Mouse (Mus musculus): ENCODE measurements at regions not wholly inside any gene's neighbourhood (a gene's known extent, or its start where the extent isn't known, plus 50 kb on each side); places are given as distances from the start of the nearest gene placed in this dataset.

DNA sequence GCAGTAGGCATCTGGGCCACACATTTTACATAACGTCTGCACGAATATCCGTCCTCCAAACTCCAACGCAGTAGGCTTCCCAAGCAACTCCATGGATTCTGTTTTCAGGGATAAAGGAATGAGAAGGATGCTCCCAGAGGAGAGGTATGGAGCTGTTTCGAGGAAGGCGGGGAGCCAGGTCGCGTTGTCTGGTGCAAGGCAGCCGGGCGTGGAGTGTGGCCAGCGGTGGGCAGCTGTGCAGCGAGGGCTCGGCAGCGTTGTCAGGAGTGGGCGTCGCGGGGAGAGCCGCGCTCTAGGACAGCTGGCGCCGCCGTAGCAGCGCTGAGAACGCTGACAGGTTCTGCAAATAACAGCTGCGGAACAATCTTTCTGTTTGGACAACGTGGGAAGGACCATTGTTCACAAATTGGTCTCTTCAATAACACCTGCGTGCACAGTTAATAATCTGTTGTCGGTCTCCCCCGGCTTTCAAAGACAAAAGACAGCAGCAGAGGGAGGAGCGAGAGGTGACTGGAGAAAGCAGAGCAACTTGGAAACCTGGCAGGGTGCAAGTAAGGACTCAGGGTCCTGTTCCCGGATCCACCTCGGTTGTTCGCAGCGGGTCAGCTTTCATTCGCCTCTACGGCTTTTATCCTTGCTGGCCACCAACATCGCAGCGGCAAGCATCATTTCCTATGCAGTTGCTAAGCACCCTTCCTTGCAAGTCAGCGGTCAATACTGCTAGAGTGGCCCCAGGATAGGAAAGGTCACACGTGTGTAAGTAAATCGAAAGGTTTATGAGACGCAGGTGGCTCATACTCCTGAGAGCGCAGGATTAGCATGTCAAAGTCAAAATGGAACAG lies 83.0 kb upstream of the Dlx2 start:
- ATAC-seq (ENCODE audit: low FRiP score) (0 out of 2 replicates have a peak, but pooled peaks have one; percentile 42), DNase-seq (ENCODE audit: low spot score) (peak; percentile 47)
- H3K27ac ChIP-seq (ENCODE audit: low read depth, low read length) = peak overlapping the region; percentile 77
- peak overlapping the region; percentile 52 for H3K9ac ChIP-seq (replicated peaks; ENCODE audit: low read length, poor library complexity, severe bottlenecking)
- WGBS = under 1% methylated on average over 43 of the region's 43 CpGs
- 0 out of 2 replicates have a peak, but pooled peaks cover 12% of the 10 kb centered on the region for H3K4me1 ChIP-seq (ENCODE audit: insufficient read depth, low read length)
- no peaks in the 10 kb centered on the region for H3K36me3 ChIP-seq (ENCODE audit: insufficient read depth, low read length)
- no peaks in the 10 kb centered on the region for H3K27me3 ChIP-seq (ENCODE audit: insufficient read depth, low read length)
- no peaks in the 10 kb centered on the region for H3K9me3 ChIP-seq (ENCODE audit: low read length)
- peak overlapping the region; percentile 40 for H3K4me3 ChIP-seq (ENCODE audit: low read depth, low read length)
- no peak for TF ChIP-seq CTCF (IDR thresholded peaks at IDR 0.05)
- peak overlapping the region; percentile 69 for H3K4me2 ChIP-seq (ENCODE audit: low read depth, low read length, poor library complexity, severe bottlenecking)

DNA sequence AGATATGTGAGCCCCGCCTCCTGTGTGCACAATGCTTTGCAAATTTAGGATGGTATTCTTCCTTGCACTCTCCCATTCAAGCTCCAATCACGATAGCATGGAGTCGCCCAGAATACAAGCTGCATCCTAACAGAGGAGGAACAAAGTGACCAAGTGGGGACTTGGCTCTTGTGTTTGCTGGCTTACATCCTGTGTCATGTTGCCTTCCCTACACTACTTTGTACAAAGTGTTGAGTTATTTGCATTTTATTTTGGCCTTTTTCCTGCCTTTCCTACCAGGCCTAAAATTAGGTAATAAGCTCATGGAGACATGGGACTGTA lies 83.5 kb upstream of the Dlx2 start:
- peak overlapping the region; percentile 69 for H3K4me2 ChIP-seq (ENCODE audit: low read depth, low read length, poor library complexity, severe bottlenecking)
- no peaks in the 10 kb centered on the region for H3K9me3 ChIP-seq (ENCODE audit: low read length)
- 7% methylated on average over 3 of the region's 3 CpGs for WGBS
- H3K4me3 ChIP-seq (ENCODE audit: low read depth, low read length) = peak overlapping the region; percentile 40
- TF ChIP-seq CTCF (IDR thresholded peaks at IDR 0.05) = no peak
- H3K9ac ChIP-seq (replicated peaks; ENCODE audit: low read length, poor library complexity, severe bottlenecking) = peak overlapping the region; percentile 52
- 0 out of 2 replicates have a peak, but pooled peaks cover 12% of the 10 kb centered on the region for H3K4me1 ChIP-seq (ENCODE audit: insufficient read depth, low read length)
- no peak for ATAC-seq (ENCODE audit: low FRiP score)
- no peaks in the 10 kb centered on the region for H3K27me3 ChIP-seq (ENCODE audit: insufficient read depth, low read length)
- DNase-seq (ENCODE audit: low spot score) = peak; percentile 27
- H3K36me3 ChIP-seq (ENCODE audit: insufficient read depth, low read length) = no peaks in the 10 kb centered on the region
- H3K27ac ChIP-seq (ENCODE audit: low read depth, low read length) = peak overlapping the region; percentile 77

GRCm38 (mm10) chr2:71633471-71633870 lies 86.9 kb upstream of the Dlx2 start:
- H3K27ac ChIP-seq (ENCODE audit: low read depth, low read length) = no peak overlapping the region
- DNase-seq (ENCODE audit: low spot score) (no peak), ATAC-seq (ENCODE audit: low FRiP score) (no peak)
- H3K27me3 ChIP-seq (ENCODE audit: insufficient read depth, low read length) = no peaks in the 10 kb centered on the region
- no peak overlapping the region for H3K9ac ChIP-seq (replicated peaks; ENCODE audit: low read length, poor library complexity, severe bottlenecking)
- H3K4me2 ChIP-seq (ENCODE audit: low read depth, low read length, poor library complexity, severe bottlenecking) = no peak overlapping the region
- WGBS = 76% methylated on average over 6 of the region's 6 CpGs
- 0 out of 2 replicates have a peak, but pooled peaks cover 8% of the 10 kb centered on the region for H3K4me1 ChIP-seq (ENCODE audit: insufficient read depth, low read length)
- no peak for TF ChIP-seq CTCF (IDR thresholded peaks at IDR 0.05)
- H3K9me3 ChIP-seq (ENCODE audit: low read length) = no peaks in the 10 kb centered on the region
- H3K36me3 ChIP-seq (ENCODE audit: insufficient read depth, low read length) = no peaks in the 10 kb centered on the region
- H3K4me3 ChIP-seq (ENCODE audit: low read depth, low read length) = no peak overlapping the region

DNA sequence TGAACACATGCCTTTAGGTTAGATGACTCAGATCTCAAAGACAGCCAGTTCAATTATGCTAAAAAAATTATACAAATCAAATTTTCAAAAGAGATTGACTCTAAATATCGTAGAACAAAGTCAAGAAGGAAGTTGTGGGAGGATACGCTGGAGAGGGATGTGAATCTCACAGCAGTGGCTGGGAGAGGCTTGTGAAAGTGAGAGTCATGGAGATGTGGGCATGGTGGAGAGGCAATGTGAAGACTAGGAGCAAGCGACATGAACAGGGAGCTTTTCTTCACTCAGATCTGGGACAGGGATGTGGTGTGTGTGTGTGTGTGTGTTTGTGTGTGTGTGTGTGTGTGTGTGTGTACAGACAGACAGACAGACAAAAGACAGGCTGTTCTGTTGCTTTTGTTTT lies 87.9 kb upstream of the Dlx2 start:
- no peak overlapping the region for H3K4me2 ChIP-seq (ENCODE audit: low read depth, low read length, poor library complexity, severe bottlenecking)
- DNase-seq (ENCODE audit: low spot score) (no peak), ATAC-seq (ENCODE audit: low FRiP score) (no peak)
- TF ChIP-seq CTCF (IDR thresholded peaks at IDR 0.05) = no peak
- no peaks in the 10 kb centered on the region for H3K36me3 ChIP-seq (ENCODE audit: insufficient read depth, low read length)
- H3K9ac ChIP-seq (replicated peaks; ENCODE audit: low read length, poor library complexity, severe bottlenecking) = no peak overlapping the region
- WGBS = 82% methylated on average over 3 of the region's 3 CpGs
- no peak overlapping the region for H3K27ac ChIP-seq (ENCODE audit: low read depth, low read length)
- no peaks in the 10 kb centered on the region for H3K9me3 ChIP-seq (ENCODE audit: low read length)
- H3K4me3 ChIP-seq (ENCODE audit: low read depth, low read length) = no peak overlapping the region
- H3K4me1 ChIP-seq (ENCODE audit: insufficient read depth, low read length) = 0 out of 2 replicates have a peak, but pooled peaks cover 8% of the 10 kb centered on the region
- no peaks in the 10 kb centered on the region for H3K27me3 ChIP-seq (ENCODE audit: insufficient read depth, low read length)

- TF ChIP-seq CTCF (IDR thresholded peaks at IDR 0.05) = no peak
- H3K9ac ChIP-seq (replicated peaks; ENCODE audit: low read length, poor library complexity, severe bottlenecking) = no peak overlapping the region
- no peaks in the 10 kb centered on the region for H3K27me3 ChIP-seq (ENCODE audit: insufficient read depth, low read length)
- H3K36me3 ChIP-seq (ENCODE audit: insufficient read depth, low read length) = no peaks in the 10 kb centered on the region
- H3K4me3 ChIP-seq (ENCODE audit: low read depth, low read length) = no peak overlapping the region
- H3K4me2 ChIP-seq (ENCODE audit: low read depth, low read length, poor library complexity, severe bottlenecking) = no peak overlapping the region
- no peaks in the 10 kb centered on the region for H3K9me3 ChIP-seq (ENCODE audit: low read length)
- 0 out of 2 replicates have a peak, but pooled peaks cover 4% of the 10 kb centered on the region for H3K4me1 ChIP-seq (ENCODE audit: insufficient read depth, low read length)
- DNase-seq (ENCODE audit: low spot score) (no peak), ATAC-seq (ENCODE audit: low FRiP score) (no peak)
- WGBS = 68% methylated on average over 4 of the region's 4 CpGs
- no peak overlapping the region for H3K27ac ChIP-seq (ENCODE audit: low read depth, low read length)
These were observed 89.6 kb upstream of the Dlx2 start for GRCm38 (mm10) chr2:71636134-71636533.

GRCm38 (mm10) chr2:71636590-71636989 lies 90.0 kb upstream of the Dlx2 start:
- Histone ChIP-seq H3K9ac (replicated peaks; ENCODE audit: low read length, poor library complexity, severe bottlenecking) (no peak overlapping the region), H3K4me2 (ENCODE audit: low read depth, low read length, poor library complexity, severe bottlenecking) (no peak overlapping the region), H3K27ac (ENCODE audit: low read depth, low read length) (no peak overlapping the region), H3K4me1 (ENCODE audit: insufficient read depth, low read length) (0 out of 2 replicates have a peak, but pooled peaks cover 4% of the 10 kb centered on the region), H3K36me3 (ENCODE audit: insufficient read depth, low read length) (no peaks in the 10 kb centered on the region), H3K9me3 (ENCODE audit: low read length) (no peaks in the 10 kb centered on the region), H3K27me3 (ENCODE audit: insufficient read depth, low read length) (no peaks in the 10 kb centered on the region), H3K4me3 (ENCODE audit: low read depth, low read length) (no peak overlapping the region)
- no peak for TF ChIP-seq CTCF (IDR thresholded peaks at IDR 0.05)
- DNase-seq (ENCODE audit: low spot score) (peak; percentile 81), ATAC-seq (ENCODE audit: low FRiP score) (no peak)
- 30% methylated on average over 4 of the region's 4 CpGs for WGBS

Data from midbrain, postnatal 0 days (tissue).